Mouse (Mus musculus): ENCODE data around the gene Arhgap21. TPM values are rescaled to one million over a fixed set of nuclear protein-coding genes. Genes with fewer than 3 reads are reported as not detected.

Arhgap21 gene
- polyA plus RNA-seq, 1 experiment, result 131 TPM

GRCm38 (mm10) chr2:20967101-20967645, 1.5 kb downstream of the Arhgap21 start:
- no peak for DNase-seq (ENCODE audit: extremely low spot score in 1 of 2, low spot score in 1 of 2)

- no peak for DNase-seq (ENCODE audit: extremely low spot score in 1 of 2, low spot score in 1 of 2)
These were observed 2.2 kb downstream of the Arhgap21 start for GRCm38 (mm10) chr2:20966176-20967100.

DNA sequence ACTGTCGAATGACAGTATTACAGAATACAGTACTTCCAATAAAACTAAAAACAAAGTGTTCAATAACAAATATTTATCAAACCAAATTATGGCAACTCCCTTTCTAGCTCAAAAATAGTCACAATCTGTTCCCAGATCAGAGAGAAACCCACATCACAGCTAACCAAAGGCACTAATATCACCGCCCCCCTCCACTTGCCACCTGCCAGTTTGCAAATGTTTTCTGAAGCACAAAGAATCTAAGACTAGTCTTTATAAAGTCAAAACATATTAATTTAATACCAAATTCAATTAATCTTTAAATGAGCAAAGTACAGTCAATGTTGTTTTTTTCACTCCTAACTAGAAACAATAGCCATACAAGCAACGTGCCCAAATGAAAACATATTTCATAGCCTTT, 3.3 kb downstream of the Arhgap21 start:
- DNase-seq (ENCODE audit: extremely low spot score in 1 of 2, low spot score in 1 of 2), result no peak

GRCm38 (mm10) chr2:20964461-20964860, 4.2 kb downstream of the Arhgap21 start:
- DNase-seq (ENCODE audit: extremely low spot score in 1 of 2, low spot score in 1 of 2), result no peak

DNA sequence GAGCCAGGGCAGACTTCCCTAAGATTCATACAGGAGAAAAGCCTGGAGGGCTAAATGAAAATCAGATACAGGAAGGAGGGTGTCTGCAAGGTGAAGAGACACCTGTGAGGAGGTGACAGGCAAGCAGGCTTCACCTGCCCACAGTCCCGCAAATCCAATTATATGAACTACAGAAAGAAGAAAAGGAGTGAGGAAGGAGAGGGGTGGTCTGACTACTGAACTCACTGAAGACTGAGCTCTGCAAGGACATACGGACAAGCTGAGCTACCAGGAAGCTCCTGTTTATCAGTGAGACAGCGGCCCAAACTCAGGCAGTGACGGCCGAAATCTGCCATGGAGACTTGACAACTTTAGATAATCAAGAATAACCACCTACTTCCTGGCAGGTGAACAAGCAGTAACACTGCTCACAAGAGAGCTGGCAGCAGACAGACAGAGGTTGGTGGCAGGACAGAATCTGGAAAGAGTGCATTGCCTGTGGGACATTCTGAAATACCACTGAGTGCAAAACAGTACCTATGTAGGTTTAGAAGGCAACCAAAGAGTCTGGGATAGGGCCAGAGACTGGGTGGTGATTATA, 5.4 kb downstream of the Arhgap21 start:
- DNase-seq (ENCODE audit: extremely low spot score in 1 of 2, low spot score in 1 of 2), result no peak

DNA sequence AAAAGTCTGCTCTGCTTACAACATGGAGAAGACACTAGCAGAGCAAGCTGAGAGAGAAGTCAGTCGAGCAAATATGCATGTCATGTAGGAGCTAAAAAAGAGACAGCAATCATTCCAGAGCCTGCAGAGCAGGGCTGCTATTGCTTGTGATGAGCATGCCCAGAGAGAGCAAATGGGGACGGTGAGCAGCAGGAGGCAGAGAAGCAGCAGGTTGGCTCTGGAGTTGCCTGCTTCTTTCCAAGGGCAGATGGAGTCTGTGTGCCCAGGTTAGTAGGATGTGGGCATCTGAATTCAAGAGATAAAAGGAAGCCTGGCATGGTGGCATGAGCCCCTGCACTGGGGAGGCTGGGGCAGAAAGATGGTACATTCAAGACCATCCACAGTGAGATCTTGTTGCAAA, 6.4 kb downstream of the Arhgap21 start:
- no peak for DNase-seq (ENCODE audit: extremely low spot score in 1 of 2, low spot score in 1 of 2)

GRCm38 (mm10) chr2:20961825-20962224, 6.9 kb downstream of the Arhgap21 start:
- DNase-seq (ENCODE audit: extremely low spot score in 1 of 2, low spot score in 1 of 2), result no peak

GRCm38 (mm10) chr2:20961295-20961694, 7.4 kb downstream of the Arhgap21 start:
- no peak for DNase-seq (ENCODE audit: extremely low spot score in 1 of 2, low spot score in 1 of 2)

GRCm38 (mm10) chr2:20960668-20961035, 8.0 kb downstream of the Arhgap21 start:
- DNase-seq (ENCODE audit: extremely low spot score in 1 of 2, low spot score in 1 of 2), result no peak

DNA sequence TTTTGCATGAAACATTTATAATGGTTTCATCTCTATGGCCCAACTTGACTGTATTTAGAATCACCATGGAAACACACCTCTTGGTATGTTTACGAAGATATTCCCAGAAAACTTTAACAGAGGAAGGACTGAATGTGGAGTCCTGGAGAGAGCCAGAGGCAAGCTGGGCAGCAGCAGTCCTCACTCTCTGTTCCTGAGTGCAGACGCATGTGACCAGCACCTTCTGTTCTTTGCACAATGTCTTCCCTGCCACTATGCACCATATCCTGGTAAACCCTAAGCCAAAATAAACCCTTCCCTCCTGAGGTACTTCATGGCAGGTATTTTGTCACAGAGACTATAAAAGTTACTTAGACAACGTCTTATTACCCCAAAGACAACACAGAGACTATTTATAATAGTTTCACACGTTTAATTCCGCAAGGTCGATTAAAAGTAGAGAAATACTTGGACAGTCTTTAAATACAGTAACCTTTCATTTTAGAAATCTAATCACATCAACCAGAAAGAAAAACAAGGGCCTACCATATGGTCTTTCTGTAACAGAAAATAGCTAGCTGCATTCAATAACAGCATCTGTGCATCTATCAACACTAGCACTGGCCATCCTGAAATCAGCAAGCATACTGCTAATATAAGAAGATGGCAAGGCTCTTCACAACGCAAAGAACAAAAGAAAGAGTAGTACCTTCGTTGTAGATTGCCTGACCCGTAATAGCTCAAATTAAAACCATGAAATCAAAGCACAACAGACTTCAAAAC, 8.6 kb downstream of the Arhgap21 start:
- DNase-seq (ENCODE audit: extremely low spot score in 1 of 2, low spot score in 1 of 2), result no peak

GRCm38 (mm10) chr2:20959045-20959444, 9.6 kb downstream of the Arhgap21 start:
- no peak for DNase-seq (ENCODE audit: extremely low spot score in 1 of 2, low spot score in 1 of 2)

DNA sequence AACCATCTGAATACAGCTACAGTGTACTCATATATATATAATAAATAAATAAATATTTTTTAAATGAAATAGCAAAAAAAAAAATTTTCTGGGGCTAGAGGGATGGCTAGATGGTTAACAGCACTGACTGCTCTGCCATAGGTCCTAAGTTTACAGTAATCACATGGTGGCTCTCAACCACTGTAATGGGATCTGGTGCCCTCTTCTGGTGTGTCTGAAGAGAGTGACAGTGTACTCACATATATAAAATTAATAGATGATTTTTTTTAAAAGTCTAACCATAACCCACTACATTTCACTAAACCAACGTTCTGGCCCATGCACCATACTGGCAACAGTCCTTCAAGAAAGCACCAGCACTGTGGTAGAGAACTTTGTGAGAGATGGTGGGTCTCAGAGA, 10.7 kb downstream of the Arhgap21 start:
- no peak for DNase-seq (ENCODE audit: extremely low spot score in 1 of 2, low spot score in 1 of 2)

- no peak for DNase-seq (ENCODE audit: extremely low spot score in 1 of 2, low spot score in 1 of 2)
These were observed 12.0 kb downstream of the Arhgap21 start for GRCm38 (mm10) chr2:20956716-20957115.

GRCm38 (mm10) chr2:20955996-20956395, 12.7 kb downstream of the Arhgap21 start:
- DNase-seq (ENCODE audit: extremely low spot score in 1 of 2, low spot score in 1 of 2), result no peak

- no peak for DNase-seq (ENCODE audit: extremely low spot score in 1 of 2, low spot score in 1 of 2)
These were observed 13.3 kb downstream of the Arhgap21 start for GRCm38 (mm10) chr2:20955376-20955775.

GRCm38 (mm10) chr2:20952716-20953115, 16.0 kb downstream of the Arhgap21 start:
- no peak for DNase-seq (ENCODE audit: extremely low spot score in 1 of 2, low spot score in 1 of 2)

GRCm38 (mm10) chr2:20949168-20949567, 19.5 kb downstream of the Arhgap21 start:
- no peak for DNase-seq (ENCODE audit: extremely low spot score in 1 of 2, low spot score in 1 of 2)

- no peak for DNase-seq (ENCODE audit: extremely low spot score in 1 of 2, low spot score in 1 of 2)
These were observed 21.6 kb downstream of the Arhgap21 start for GRCm38 (mm10) chr2:20947036-20947435.

DNA sequence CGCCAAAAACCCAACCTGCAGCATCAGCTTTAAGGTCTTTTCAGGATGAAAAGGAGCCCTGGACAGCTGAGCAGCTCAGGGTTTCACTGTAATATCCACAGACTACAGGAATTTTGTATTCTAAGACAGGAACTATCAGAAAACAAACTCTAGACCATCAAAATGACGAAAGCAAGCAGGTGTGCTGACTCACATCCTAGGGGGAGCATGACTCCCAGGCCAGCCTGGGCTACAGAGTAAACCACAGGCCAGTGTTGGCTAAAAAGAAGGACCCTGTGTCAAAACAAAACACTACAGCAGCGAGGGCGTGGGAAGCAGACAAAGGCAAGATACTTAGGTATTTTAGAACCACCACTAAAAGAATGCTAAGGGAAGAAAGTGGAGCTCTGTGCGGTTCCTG, 23.1 kb downstream of the Arhgap21 start:
- no peak for DNase-seq (ENCODE audit: extremely low spot score in 1 of 2, low spot score in 1 of 2)

DNA sequence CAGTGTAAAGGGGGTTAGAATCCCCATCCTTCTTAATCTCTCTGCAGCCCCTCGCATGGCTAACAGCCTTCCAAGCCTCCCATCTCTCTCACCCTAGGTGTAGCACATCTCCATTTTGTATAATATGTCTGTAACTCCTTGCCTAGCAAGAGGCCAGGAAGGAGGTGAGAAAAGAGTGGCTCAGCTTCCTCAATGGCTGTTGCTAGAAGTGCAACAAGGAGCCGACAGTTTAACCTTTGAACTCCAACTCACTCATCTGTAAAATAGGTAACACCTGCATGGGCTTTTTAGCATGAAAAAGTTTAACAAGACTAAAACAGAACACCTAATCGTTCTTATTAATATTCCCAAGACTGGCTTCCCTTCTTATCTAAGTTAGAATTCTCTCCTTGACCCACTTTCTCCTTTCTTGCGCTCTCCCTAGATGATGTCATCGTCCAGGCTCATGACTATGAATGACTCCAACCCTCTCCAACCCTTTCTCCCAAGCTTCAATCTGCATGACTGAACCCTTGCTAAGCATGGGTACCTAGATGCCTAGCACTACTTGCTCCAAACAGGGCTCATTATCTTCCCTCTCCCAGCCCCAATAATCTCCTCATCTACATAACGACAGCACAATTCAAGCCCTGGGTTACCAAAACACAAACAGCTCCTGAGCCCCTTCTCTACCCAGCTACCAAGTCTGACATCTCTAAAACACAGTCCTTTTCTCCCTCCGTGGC, 24.8 kb downstream of the Arhgap21 start:
- DNase-seq (ENCODE audit: extremely low spot score in 1 of 2, low spot score in 1 of 2), result no peak
